Mouse (Mus musculus) ES-E14 (cell line): Measurements from ENCODE around the gene Sun1. TPM values are rescaled to one million over a fixed set of nuclear protein-coding genes. Genes with fewer than 3 reads are reported as not detected.

Source experiments
- DNase-seq: peaks from one replicate; pipeline ENCODE4 v3.0.0-alpha.2; 2013; ENCODE audit warnings: low read depth, low spot score
- H3K27ac ChIP-seq: 2 replicates; pipeline ENCODE4 v1.5.1; 2012; ENCODE audit warnings: low read depth, mild to moderate bottlenecking, low read length, moderate library complexity, mixed read lengths; ENCODE audit not compliant: poor library complexity, insufficient read depth, severe bottlenecking
- H3K36me3 ChIP-seq: 2 replicates; pipeline ENCODE4 v1.6.1; 2012; ENCODE audit warnings: mild to moderate bottlenecking, low read length, moderate library complexity, mixed read lengths; ENCODE audit not compliant: control insufficient read depth, poor library complexity, insufficient read depth, severe bottlenecking
- H3K4me1 ChIP-seq, 2 experiments: fragments of 150-350 bp in 1 of 2; sonication (generic) in 1 of 2; 2 replicates each; pipeline ENCODE4 v1.6.1; 2012; ENCODE audit warnings: low read length in 2 of 2, mild to moderate bottlenecking in 1 of 2, mixed read lengths in 1 of 2; ENCODE audit not compliant: control insufficient read depth in 2 of 2, insufficient read depth in 2 of 2, poor library complexity in 1 of 2
- H3K4me3 ChIP-seq, 2 experiments: fragments of 150-350 bp in 1 of 2; sonication (generic) in 1 of 2; 2 replicates each; pipeline ENCODE4 v1.5.1; 2012; ENCODE audit warnings: low read length in 2 of 2, low read depth in 1 of 2, mild to moderate bottlenecking in 1 of 2, mixed read lengths in 1 of 2; ENCODE audit not compliant: insufficient read depth in 1 of 2, poor library complexity in 1 of 2, severe bottlenecking in 1 of 2
- H3K9ac ChIP-seq: 2 replicates; pipeline ENCODE4 v1.6.1; 2012; ENCODE audit warnings: low read depth, mild to moderate bottlenecking, low read length, mixed read lengths; ENCODE audit not compliant: poor library complexity, insufficient read depth, severe bottlenecking
- H3K9me3 ChIP-seq: fragments of 150-350 bp; sonication (generic); 2 replicates; pipeline ENCODE4 v1.6.1; 2012; ENCODE audit warnings: low read depth, mild to moderate bottlenecking, low read length; ENCODE audit not compliant: control insufficient read depth, insufficient read depth
- CHD2 ChIP-seq: IDR thresholded peaks from 2 replicates; pipeline ENCODE4 v1.6.1; 2014; ENCODE audit warnings: mild to moderate bottlenecking, low read depth, low read length, inconsistent platforms
- HCFC1 ChIP-seq: IDR thresholded peaks from 2 replicates; pipeline ENCODE4 v1.6.1; 2012; ENCODE audit warnings: low read length, inconsistent platforms, borderline replicate concordance; ENCODE audit not compliant: insufficient read depth
- MAFK ChIP-seq: IDR thresholded peaks from 2 replicates; pipeline ENCODE4 v1.6.1; 2014; ENCODE audit warnings: mild to moderate bottlenecking, low read depth, low read length, inconsistent platforms; ENCODE audit not compliant: insufficient read depth
- ZC3H11A ChIP-seq: IDR thresholded peaks from 2 replicates; pipeline ENCODE4 v1.6.1; 2012; ENCODE audit warnings: low read depth, mild to moderate bottlenecking, inconsistent platforms, low read length, borderline replicate concordance
- ZNF384 ChIP-seq: IDR thresholded peaks from 2 replicates; pipeline ENCODE4 v1.6.1; 2012; ENCODE audit warnings: low read depth, low read length, inconsistent platforms
- in situ Hi-C, 2 experiments: fragments of 600-800 bp; cut with MboI; formaldehyde crosslinking; loops; one replicate each; pipeline ENCODE4 v1.15.1; 2025; ENCODE audit warnings: low sequenced_read_pairs in 2 of 2, inconsistent platforms in 1 of 2; ENCODE audit not compliant: unreplicated experiment in 2 of 2
- total RNA-seq: library from RNA; depleted of rRNA; stranded (reverse); fragments of 300-350 nt; gene quantifications from 2 replicates; pipeline ENCODE4 v1.2.3, GENCODE M21; 2012

Sun1 gene
- total RNA-seq, 1 experiment: 183 TPM

- Histone ChIP-seq H3K4me3 (no peak overlapping the region), H3K27ac (no peak overlapping the region), H3K9ac (no peak overlapping the region), H3K4me1 (peaks cover 0 to 2% of the 10 kb centered on the region in 2 experiments; a peak in 1 of 4 replicates), H3K36me3 (peaks cover 51% of the 10 kb centered on the region), H3K9me3 (no peaks in the 10 kb centered on the region)
- no peak for DNase-seq
- in situ Hi-C loops: no loop called here
- TF ChIP-seq CHD2 (no peak), MAFK (no peak), ZNF384 (no peak)
Observed at GRCm38 (mm10) chr5:139232083-139232482, 31.6 kb downstream of the Sun1 start.

GRCm38 (mm10) chr5:139234423-139234822 is 34.0 kb downstream of the Sun1 start:
- Histone ChIP-seq H3K4me1 (peaks cover 0 to 2% of the 10 kb centered on the region in 2 experiments; a peak in 1 of 4 replicates), H3K36me3 (peaks cover 61% of the 10 kb centered on the region), H3K27ac (no peak overlapping the region), H3K4me3 (no peak overlapping the region), H3K9me3 (no peaks in the 10 kb centered on the region), H3K9ac (no peak overlapping the region)
- no peak for DNase-seq
- TF ChIP-seq MAFK (no peak), ZC3H11A (no peak), CHD2 (no peak), ZNF384 (no peak), HCFC1 (no peak)
- in situ Hi-C loops: no loop called here

- no peak overlapping the region for H3K9ac ChIP-seq
- no peak overlapping the region for H3K4me3 ChIP-seq
- no peak overlapping the region for H3K27ac ChIP-seq
- no peaks in the 10 kb centered on the region for H3K9me3 ChIP-seq
- no peak for TF ChIP-seq ZNF384
- TF ChIP-seq ZC3H11A: no peak
- TF ChIP-seq MAFK: no peak
- TF ChIP-seq CHD2: no peak
- no peak for TF ChIP-seq HCFC1
- no peaks in the 10 kb centered on the region for H3K4me1 ChIP-seq
- in situ Hi-C loops: no loop called here
- H3K36me3 ChIP-seq: peaks cover 73% of the 10 kb centered on the region
- DNase-seq: no peak
Observed at GRCm38 (mm10) chr5:139237436-139237835, 37.0 kb downstream of the Sun1 start.

GRCm38 (mm10) chr5:139241022-139241761 is 40.8 kb downstream of the Sun1 start:
- TF ChIP-seq ZNF384 (no peak), CHD2 (no peak), MAFK (no peak), ZC3H11A (no peak), HCFC1 (no peak)
- no peak for DNase-seq
- H3K4me3 ChIP-seq: no peak overlapping the region
- H3K4me1 ChIP-seq: no peaks in the 10 kb centered on the region
- H3K36me3 ChIP-seq: peaks cover 77% of the 10 kb centered on the region
- H3K27ac ChIP-seq: no peak overlapping the region
- in situ Hi-C loops: no loop called here
- no peak overlapping the region for H3K9ac ChIP-seq
- no peaks in the 10 kb centered on the region for H3K9me3 ChIP-seq

GRCm38 (mm10) chr5:139243384-139243783 is 42.9 kb downstream of the Sun1 start:
- in situ Hi-C loops: no loop called here
- H3K36me3 ChIP-seq: peaks cover 76% of the 10 kb centered on the region
- H3K4me1 ChIP-seq: no peaks in the 10 kb centered on the region

More at GRCm38 (mm10) chr5:139243384-139243783, 42.9 kb downstream of the Sun1 start:
- H3K27ac ChIP-seq: no peak overlapping the region
- TF ChIP-seq ZC3H11A (no peak), ZNF384 (no peak), HCFC1 (no peak), CHD2 (no peak), MAFK (no peak)
- no peak overlapping the region for H3K9ac ChIP-seq
- DNase-seq: no peak
- H3K4me3 ChIP-seq: no peak overlapping the region
- H3K9me3 ChIP-seq: no peaks in the 10 kb centered on the region
